Mouse (Mus musculus) liver, embryonic 11.5 days (tissue): Measurements from ENCODE around the gene Cnksr3. TPM values are rescaled to one million over a fixed set of nuclear protein-coding genes. Genes with fewer than 3 reads are reported as not detected.

Experiments used
- ATAC-seq: fragments of 200-750 bp; cut with Nextera tagmentation; replicated peaks from 2 replicates; pipeline ENCODE4 v1.8.0; 2017; ENCODE audit warnings: moderate number of reproducible peaks, mild to moderate bottlenecking, moderate TSS enrichment, moderate library complexity; ENCODE audit not compliant: low FRiP score
- DNase-seq: peaks from one replicate; pipeline ENCODE4 v3.0.0-alpha.2; 2017; ENCODE audit warnings: low spot score
- H3K27ac ChIP-seq: fragments of 300-500 bp; sonication (generic); 2 replicates; pipeline ENCODE4 v1.5.1; 2014; ENCODE audit warnings: mild to moderate bottlenecking, low read depth, low read length, control low read depth
- H3K27me3 ChIP-seq: fragments of 300-500 bp; sonication (generic); replicated peaks from 2 replicates; pipeline ENCODE4 v1.6.1; 2014; ENCODE audit warnings: low read length, mixed read lengths; ENCODE audit not compliant: control insufficient read depth, insufficient read depth
- H3K36me3 ChIP-seq: fragments of 300-500 bp; sonication (generic); 2 replicates; pipeline ENCODE4 v1.6.1; 2014; ENCODE audit warnings: mild to moderate bottlenecking, low read length, moderate library complexity, mixed read lengths; ENCODE audit not compliant: control insufficient read depth, insufficient read depth
- H3K4me1 ChIP-seq: fragments of 300-500 bp; sonication (generic); replicated peaks from 2 replicates; pipeline ENCODE4 v1.6.1; 2014; ENCODE audit warnings: low read length, mixed read lengths; ENCODE audit not compliant: control insufficient read depth, insufficient read depth
- H3K4me2 ChIP-seq: fragments of 300-500 bp; sonication (generic); 2 replicates; pipeline ENCODE4 v1.6.1; 2014; ENCODE audit warnings: mild to moderate bottlenecking, control low read depth, moderate library complexity
- H3K4me3 ChIP-seq: fragments of 300-500 bp; sonication (generic); 2 replicates; pipeline ENCODE4 v1.5.1; 2014; ENCODE audit warnings: low read depth, low read length, control low read depth
- H3K9ac ChIP-seq: fragments of 300-500 bp; sonication (generic); 2 replicates; pipeline ENCODE4 v1.6.1; 2014; ENCODE audit warnings: low read depth, low read length, control low read depth
- H3K9me3 ChIP-seq: fragments of 300-500 bp; sonication (generic); 2 replicates; pipeline ENCODE4 v1.6.1; 2016; ENCODE audit warnings: low read length, inconsistent platforms, mixed read lengths; ENCODE audit not compliant: control insufficient read depth
- WGBS: fragments of 180-500 bp; shearing (Covaris S2); extraction: QIAGEN DNeasy Blood & Tissue Kit; methylation state at CpG from one replicate; pipeline ENCODE4 v1.1.7; 2014; 5-methylcytosine and 5-hydroxymethylcytosine counted together
- polyA plus RNA-seq: library from polyadenylated mRNA; unstranded; fragments of >200 nt; fragmentation: Nextera tagmentation; extraction: Ambion mirVana; gene quantifications from 2 replicates; pipeline ENCODE4 v1.2.1, GENCODE M21; 2014

The Cnksr3 gene
- polyA plus RNA-seq, 1 experiment from 2014 or later, result 8.7 TPM

- 84% methylated on average over 9 of the region's 9 CpGs for WGBS
Measured at GRCm38 (mm10) chr10:7202576-7202975, 9.5 kb downstream of the Cnksr3 start.

GRCm38 (mm10) chr10:7200665-7201064 lies 11.4 kb downstream of the Cnksr3 start:
- H3K9me3 ChIP-seq, result no peaks in the 10 kb centered on the region
- H3K4me1 ChIP-seq, result peaks cover 27% of the 10 kb centered on the region

More at GRCm38 (mm10) chr10:7202576-7202975, 9.5 kb downstream of the Cnksr3 start:
- Histone ChIP-seq H3K27ac (no peak overlapping the region), H3K4me2 (no peak overlapping the region), H3K36me3 (no peaks in the 10 kb centered on the region), H3K4me1 (peaks cover 13% of the 10 kb centered on the region), H3K4me3 (no peak overlapping the region), H3K9me3 (no peaks in the 10 kb centered on the region), H3K27me3 (no peaks in the 10 kb centered on the region), H3K9ac (no peak overlapping the region)
- ATAC-seq (no peak), DNase-seq (no peak)

DNA sequence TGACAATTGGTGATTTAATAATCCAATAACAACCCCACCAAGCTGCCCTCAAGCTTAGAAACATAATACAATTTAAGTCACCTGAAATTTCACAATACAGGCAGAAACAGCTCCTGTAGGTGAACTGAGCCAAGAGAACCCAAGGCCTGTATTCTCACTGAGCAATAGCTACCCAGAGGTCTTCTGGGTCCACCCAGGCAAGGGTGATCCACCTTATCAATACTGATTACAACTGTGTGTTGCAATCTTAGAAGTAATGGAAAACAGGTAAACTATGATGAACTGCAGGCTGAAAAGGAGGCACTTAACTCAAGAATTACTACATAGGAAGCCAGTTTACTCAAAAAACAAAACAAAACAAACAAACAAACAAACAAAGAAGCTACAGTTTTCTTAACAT lies 13.8 kb downstream of the Cnksr3 start:
- Histone ChIP-seq H3K9ac (no peak overlapping the region), H3K27ac (no peak overlapping the region), H3K4me3 (no peak overlapping the region), H3K4me1 (peaks cover 36% of the 10 kb centered on the region), H3K4me2 (no peak overlapping the region), H3K36me3 (no peaks in the 10 kb centered on the region), H3K27me3 (no peaks in the 10 kb centered on the region), H3K9me3 (no peaks in the 10 kb centered on the region)
- no peak for ATAC-seq
- DNase-seq, result no peak

More at GRCm38 (mm10) chr10:7200665-7201064, 11.4 kb downstream of the Cnksr3 start:
- Histone ChIP-seq H3K4me3 (no peak overlapping the region), H3K36me3 (no peaks in the 10 kb centered on the region), H3K4me2 (no peak overlapping the region), H3K9ac (no peak overlapping the region), H3K27ac (no peak overlapping the region), H3K27me3 (no peaks in the 10 kb centered on the region)
- 89% methylated on average over 7 of the region's 7 CpGs for WGBS
- DNase-seq, result no peak
- ATAC-seq, result no peak

GRCm38 (mm10) chr10:7197733-7198132 lies 14.3 kb downstream of the Cnksr3 start:
- no peak overlapping the region for H3K4me2 ChIP-seq
- H3K4me1 ChIP-seq, result peaks cover 36% of the 10 kb centered on the region
- H3K4me3 ChIP-seq, result no peak overlapping the region
- 68% methylated on average over 6 of the region's 6 CpGs for WGBS
- ATAC-seq (peak; percentile 69), DNase-seq (no peak)
- no peaks in the 10 kb centered on the region for H3K36me3 ChIP-seq
- peak overlapping the region; percentile 48; the same call in 1 of the 2 replicates for H3K27ac ChIP-seq
- H3K9ac ChIP-seq, result no peak overlapping the region
- no peaks in the 10 kb centered on the region for H3K9me3 ChIP-seq
- no peaks in the 10 kb centered on the region for H3K27me3 ChIP-seq

DNA sequence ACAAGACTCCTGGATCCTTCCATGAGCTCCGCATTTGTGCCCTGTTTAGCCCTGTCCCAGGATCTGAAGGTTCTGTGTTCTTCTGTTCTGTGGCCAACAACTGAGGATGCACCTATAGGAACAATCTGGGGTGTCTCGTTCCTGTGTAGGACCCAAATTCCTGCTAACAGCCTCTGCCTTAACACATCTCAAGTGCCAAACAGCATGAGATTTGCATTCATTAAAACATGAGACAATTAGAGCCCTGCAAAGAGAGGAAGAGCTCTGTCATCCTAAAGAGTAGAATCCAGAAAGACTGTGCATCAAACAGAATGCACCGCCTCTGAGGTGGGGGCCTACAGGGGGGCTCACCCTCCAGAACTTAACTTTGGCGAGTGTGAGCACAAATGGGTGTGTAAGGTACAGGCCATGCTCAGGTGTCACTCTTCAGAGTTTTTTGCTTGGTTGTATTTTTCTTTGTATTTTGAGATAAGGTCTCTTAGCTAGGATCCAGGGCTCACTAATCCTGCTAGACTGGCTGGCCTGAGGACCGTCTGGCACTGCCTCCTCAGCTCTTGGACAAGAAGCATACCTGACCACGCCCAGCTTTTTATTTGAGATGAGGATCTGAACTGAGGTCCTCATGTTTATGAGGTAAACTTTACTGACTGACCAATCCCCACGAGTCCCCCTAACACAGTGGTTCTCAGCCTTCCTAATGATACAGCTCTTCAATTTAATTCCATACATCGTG lies 15.2 kb downstream of the Cnksr3 start:
- no peaks in the 10 kb centered on the region for H3K36me3 ChIP-seq
- ATAC-seq (no peak), DNase-seq (no peak)
- no peaks in the 10 kb centered on the region for H3K9me3 ChIP-seq
- WGBS, result 78% methylated on average over 8 of the region's 8 CpGs
- H3K4me1 ChIP-seq, result peaks cover 39% of the 10 kb centered on the region
- H3K9ac ChIP-seq, result no peak overlapping the region
- no peak overlapping the region for H3K4me2 ChIP-seq
- no peaks in the 10 kb centered on the region for H3K27me3 ChIP-seq
- H3K27ac ChIP-seq, result no peak overlapping the region
- no peak overlapping the region for H3K4me3 ChIP-seq

- no peak overlapping the region for H3K27ac ChIP-seq
- no peak for DNase-seq
- peak overlapping the region; percentile 35; the same call in 1 of the 2 replicates for H3K4me2 ChIP-seq
Measured at GRCm38 (mm10) chr10:7195927-7196326, 16.1 kb downstream of the Cnksr3 start.

DNA sequence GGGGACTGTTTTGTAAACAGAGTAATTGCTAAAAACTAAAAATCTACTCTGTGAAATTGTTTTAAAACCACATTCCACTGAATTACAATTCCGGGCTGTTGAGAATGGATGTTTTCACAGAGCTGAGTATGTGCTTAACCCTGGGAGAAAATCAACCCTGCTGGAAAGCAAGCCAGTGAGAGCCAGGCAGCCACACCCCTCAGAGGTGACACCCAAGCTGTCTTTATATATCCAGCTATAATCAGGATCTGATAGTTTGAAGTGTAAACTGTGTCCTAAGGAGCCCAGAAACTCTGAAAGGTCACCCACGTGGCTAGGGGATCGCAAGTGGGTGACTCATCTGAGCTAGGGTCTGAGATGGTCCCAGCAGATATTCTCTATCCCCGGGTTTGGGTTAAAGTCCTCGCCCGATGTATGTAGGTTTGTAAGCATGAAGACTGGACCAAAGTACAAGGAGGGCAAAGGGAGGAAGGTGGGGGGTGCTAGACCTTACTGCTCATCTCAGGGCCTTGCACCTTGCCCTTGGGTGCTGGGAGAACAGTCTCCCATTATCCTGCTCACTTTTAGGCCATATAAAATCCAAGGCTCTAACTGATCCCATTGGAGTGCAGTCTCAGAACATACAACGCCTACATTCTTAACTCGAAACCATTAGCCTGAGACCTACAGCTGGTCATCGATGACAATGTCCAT lies 20.2 kb downstream of the Cnksr3 start:
- Histone ChIP-seq H3K27ac (no peak overlapping the region), H3K36me3 (no peaks in the 10 kb centered on the region), H3K4me1 (peaks cover 41% of the 10 kb centered on the region), H3K9me3 (no peaks in the 10 kb centered on the region), H3K4me2 (no peak overlapping the region), H3K27me3 (no peaks in the 10 kb centered on the region), H3K4me3 (no peak overlapping the region), H3K9ac (no peak overlapping the region)
- WGBS, result 78% methylated on average over 9 of the region's 9 CpGs
- DNase-seq (no peak), ATAC-seq (no peak)

More at GRCm38 (mm10) chr10:7195927-7196326, 16.1 kb downstream of the Cnksr3 start:
- no peaks in the 10 kb centered on the region for H3K36me3 ChIP-seq
- H3K9me3 ChIP-seq, result no peaks in the 10 kb centered on the region
- no peaks in the 10 kb centered on the region for H3K27me3 ChIP-seq
- ATAC-seq, result peak; percentile 86
- no peak overlapping the region for H3K4me3 ChIP-seq
- peaks cover 42% of the 10 kb centered on the region for H3K4me1 ChIP-seq
- no peak overlapping the region for H3K9ac ChIP-seq
- 54% methylated on average over 6 of the region's 6 CpGs for WGBS

DNA sequence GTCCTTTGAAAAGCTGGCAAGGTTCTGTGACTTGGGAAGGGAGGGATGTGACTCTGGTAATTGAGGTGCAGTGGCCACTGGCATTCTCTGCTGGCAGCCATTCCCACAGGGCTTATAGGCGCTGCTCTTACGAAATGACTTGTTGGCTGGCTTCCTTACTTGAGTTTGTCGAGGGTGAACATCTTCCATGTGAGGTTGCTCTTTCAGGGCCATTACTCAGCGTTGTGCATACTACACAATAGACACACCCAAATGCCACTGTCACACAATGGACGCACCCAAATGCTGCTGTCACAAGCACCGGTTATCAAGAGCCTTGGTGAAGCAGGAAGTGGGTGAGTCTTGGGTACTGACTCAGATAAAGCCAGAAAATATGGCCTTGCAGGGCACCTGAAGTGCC lies 22.8 kb downstream of the Cnksr3 start:
- H3K4me1 ChIP-seq, result peaks cover 20% of the 10 kb centered on the region

More for the DNA sequence above, 22.8 kb downstream of the Cnksr3 start:
- WGBS, result 56% methylated on average over 6 of the region's 6 CpGs
- DNase-seq (no peak), ATAC-seq (peak; percentile 75)
- H3K4me3 ChIP-seq, result no peak overlapping the region
- H3K27me3 ChIP-seq, result no peaks in the 10 kb centered on the region
- H3K9me3 ChIP-seq, result no peaks in the 10 kb centered on the region
- no peak overlapping the region for H3K9ac ChIP-seq
- peaks cover 2% of the 10 kb centered on the region; the same call in 1 of the 2 replicates for H3K36me3 ChIP-seq
- H3K27ac ChIP-seq, result no peak overlapping the region
- peak overlapping the region; percentile 33 for H3K4me2 ChIP-seq
